Mouse (Mus musculus): ENCODE measurements around the gene Chrna9. TPM values are rescaled to one million over a fixed set of nuclear protein-coding genes. Genes with fewer than 3 reads are reported as not detected.
A peak's percentile ranks its signal among the peaks of the same experiment; 100 is the strongest.

The Chrna9 gene
- polyA plus RNA-seq, 2 experiments: 0.45 TPM; not detected in 1

DNA sequence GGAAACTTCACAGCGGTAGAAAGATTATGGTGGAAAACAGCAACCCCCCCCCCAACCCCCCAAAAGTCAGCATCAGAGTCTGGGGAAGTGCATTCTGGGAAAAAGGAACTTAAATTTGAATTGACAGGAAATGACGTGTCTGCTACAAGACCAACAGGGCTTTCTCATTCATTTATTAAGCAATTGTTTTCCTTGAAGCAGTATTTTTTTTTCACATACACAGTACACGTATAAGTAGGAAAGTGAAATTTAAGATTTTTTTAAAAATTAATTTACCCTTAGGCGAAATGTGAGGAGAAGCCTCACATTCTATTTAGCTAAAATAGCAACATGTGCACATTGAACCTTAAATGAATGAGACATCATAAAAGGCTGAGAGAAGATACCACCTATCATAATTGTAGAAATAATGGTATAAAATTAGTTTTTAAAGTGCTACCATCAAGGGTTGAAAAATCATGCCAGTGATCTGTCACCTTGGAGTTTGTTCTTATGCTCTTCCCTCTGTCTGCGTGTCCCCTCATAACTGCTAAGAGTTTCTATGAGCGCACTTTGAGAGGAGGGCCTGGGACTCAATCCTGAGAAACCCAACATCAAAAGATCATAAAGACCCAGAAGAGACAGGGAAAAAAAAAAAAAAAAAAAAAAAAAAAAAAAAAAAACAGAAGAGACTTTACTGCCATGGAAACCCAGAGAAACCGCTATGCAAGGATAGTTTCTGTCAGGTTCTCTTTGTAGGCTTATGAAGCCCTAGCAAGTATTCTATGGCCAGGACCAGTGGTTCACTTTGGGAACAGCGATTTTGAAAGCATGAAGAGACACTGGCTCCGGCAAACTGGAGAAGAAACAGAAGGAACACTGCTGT is 21.7 kb downstream of the Chrna9 start:
- no peak for DNase-seq (ENCODE audit: low spot score)
- no peak for TF ChIP-seq POLR2A (IDR thresholded peaks at IDR 0.05; ENCODE audit: borderline replicate concordance, extremely low read depth, insufficient read depth, insufficient read length)
- 72% methylated on average over 9 of the region's 9 CpGs for WGBS
- no peak overlapping the region; the same call in 1 of the 2 replicates for H3K9ac ChIP-seq (ENCODE audit: low read depth, low read length, severe bottlenecking)
- H3K27ac ChIP-seq (replicated peaks; ENCODE audit: low read depth, low read length): no peak overlapping the region
- no peaks in the 10 kb centered on the region for H3K27me3 ChIP-seq (ENCODE audit: control insufficient read depth, insufficient read depth, low read length)
- peak overlapping the region; percentile 33 for H3K4me3 ChIP-seq (replicated peaks; ENCODE audit: low read length)
- no peak for ATAC-seq (ENCODE audit: low FRiP score, low read depth)
- peak overlapping the region; percentile 52 for H3K4me2 ChIP-seq (replicated peaks; ENCODE audit: low read depth, low read length, severe bottlenecking)
- no peaks in the 10 kb centered on the region for H3K4me1 ChIP-seq (ENCODE audit: control insufficient read depth, insufficient read depth, low read length)
- H3K9me3 ChIP-seq (ENCODE audit: control insufficient read depth, low read length): no peaks in the 10 kb centered on the region
- H3K36me3 ChIP-seq (ENCODE audit: control insufficient read depth, insufficient read depth, low read length): no peaks in the 10 kb centered on the region

DNA sequence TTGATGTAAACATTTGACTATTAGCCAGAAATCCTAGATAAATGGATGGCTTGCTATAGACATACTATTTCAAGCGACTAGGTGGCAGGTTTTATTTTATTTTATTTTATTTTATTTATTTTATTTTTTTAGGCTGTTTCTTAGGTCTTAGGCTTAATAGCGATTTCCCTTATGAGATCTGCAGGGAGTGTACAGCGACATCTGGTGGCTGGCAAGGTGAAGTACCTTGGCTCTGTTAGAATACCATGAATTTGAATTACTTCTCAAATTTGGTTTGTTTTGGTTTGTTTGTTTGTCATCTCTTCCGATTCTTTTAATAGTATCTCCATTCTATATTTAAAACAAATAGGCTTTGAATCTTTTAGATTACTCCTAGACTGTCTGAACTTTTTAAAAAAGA is 23.9 kb downstream of the Chrna9 start:
- 6% methylated on average over 4 of the region's 4 CpGs for WGBS
- H3K27me3 ChIP-seq (ENCODE audit: control insufficient read depth, insufficient read depth, low read length): no peaks in the 10 kb centered on the region
- no peak overlapping the region for H3K4me2 ChIP-seq (replicated peaks; ENCODE audit: low read depth, low read length, severe bottlenecking)
- no peaks in the 10 kb centered on the region for H3K9me3 ChIP-seq (ENCODE audit: control insufficient read depth, low read length)
- DNase-seq (ENCODE audit: low spot score) (no peak), ATAC-seq (ENCODE audit: low FRiP score, low read depth) (no peak)
- H3K4me1 ChIP-seq (ENCODE audit: control insufficient read depth, insufficient read depth, low read length): no peaks in the 10 kb centered on the region
- no peak for TF ChIP-seq POLR2A (IDR thresholded peaks at IDR 0.05; ENCODE audit: borderline replicate concordance, extremely low read depth, insufficient read depth, insufficient read length)
- H3K9ac ChIP-seq (ENCODE audit: low read depth, low read length, severe bottlenecking): no peak overlapping the region
- H3K4me3 ChIP-seq (replicated peaks; ENCODE audit: low read length): no peak overlapping the region
- H3K27ac ChIP-seq (replicated peaks; ENCODE audit: low read depth, low read length): no peak overlapping the region
- H3K36me3 ChIP-seq (ENCODE audit: control insufficient read depth, insufficient read depth, low read length): no peaks in the 10 kb centered on the region

DNA sequence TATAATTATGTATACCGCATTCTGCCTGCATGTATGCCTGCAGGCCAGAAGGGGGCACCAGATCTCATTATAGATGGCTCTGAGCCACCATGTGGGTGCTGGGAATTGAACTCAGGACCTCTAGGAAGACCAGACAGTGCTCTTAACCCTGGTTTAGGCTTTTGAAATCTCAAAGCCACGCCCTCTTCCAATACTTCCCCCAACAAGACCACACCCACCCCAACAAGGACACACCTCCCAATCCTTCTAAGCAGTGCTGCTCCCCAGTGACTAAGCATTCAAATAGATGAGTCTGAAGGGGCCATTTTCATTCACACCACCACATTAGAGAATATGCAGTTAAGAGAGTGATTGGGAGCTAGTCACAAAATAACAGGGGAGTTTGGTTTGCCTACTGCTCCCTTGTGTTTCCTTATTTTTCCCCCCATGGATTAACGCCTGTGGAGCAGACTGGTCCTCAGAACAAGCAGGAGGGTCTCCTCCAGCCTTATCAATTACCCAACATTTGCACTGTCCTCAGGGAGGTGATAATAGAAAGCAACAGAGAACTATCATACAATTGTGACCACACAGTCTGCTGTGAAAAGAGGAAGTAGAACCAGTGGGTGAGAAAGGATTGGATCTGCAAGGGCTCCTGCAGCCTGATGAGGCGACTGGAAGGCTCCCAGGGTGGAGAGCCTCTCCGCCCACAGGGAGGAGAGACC is 25.3 kb downstream of the Chrna9 start:
- Histone ChIP-seq H3K27me3 (ENCODE audit: control insufficient read depth, insufficient read depth, low read length) (no peaks in the 10 kb centered on the region), H3K27ac (replicated peaks; ENCODE audit: low read depth, low read length) (no peak overlapping the region), H3K9ac (ENCODE audit: low read depth, low read length, severe bottlenecking) (no peak overlapping the region), H3K4me3 (replicated peaks; ENCODE audit: low read length) (no peak overlapping the region), H3K36me3 (ENCODE audit: control insufficient read depth, insufficient read depth, low read length) (no peaks in the 10 kb centered on the region), H3K4me2 (replicated peaks; ENCODE audit: low read depth, low read length, severe bottlenecking) (no peak overlapping the region), H3K4me1 (ENCODE audit: control insufficient read depth, insufficient read depth, low read length) (no peaks in the 10 kb centered on the region), H3K9me3 (ENCODE audit: control insufficient read depth, low read length) (no peaks in the 10 kb centered on the region)
- DNase-seq (ENCODE audit: low spot score) (no peak), ATAC-seq (ENCODE audit: low FRiP score, low read depth) (no peak)
- 77% methylated on average over 5 of the region's 5 CpGs for WGBS
- no peak for TF ChIP-seq POLR2A (IDR thresholded peaks at IDR 0.05; ENCODE audit: borderline replicate concordance, extremely low read depth, insufficient read depth, insufficient read length)

DNA sequence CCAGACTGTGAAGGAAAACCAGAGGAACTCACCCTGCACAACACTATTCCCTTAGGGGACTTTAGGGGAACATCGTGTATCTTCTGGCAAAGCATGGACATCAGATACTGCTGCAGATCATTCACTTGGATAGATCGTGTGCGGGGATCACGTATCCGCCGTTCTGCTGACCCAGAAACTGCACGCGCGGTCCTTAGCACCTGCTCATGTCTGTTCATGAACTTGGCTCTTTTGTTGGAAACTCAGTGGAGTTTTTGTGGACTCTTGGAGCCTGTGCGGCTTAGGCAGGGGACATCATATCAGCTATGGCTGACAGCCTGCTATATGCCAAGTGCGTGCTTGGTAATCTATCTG is 25.9 kb downstream of the Chrna9 start:
- TF ChIP-seq POLR2A (IDR thresholded peaks at IDR 0.05; ENCODE audit: borderline replicate concordance, extremely low read depth, insufficient read depth, insufficient read length): no peak
- ATAC-seq (ENCODE audit: low FRiP score, low read depth) (no peak), DNase-seq (ENCODE audit: low spot score) (no peak)
- H3K4me3 ChIP-seq (replicated peaks; ENCODE audit: low read length): no peak overlapping the region
- no peak overlapping the region for H3K27ac ChIP-seq (replicated peaks; ENCODE audit: low read depth, low read length)
- no peaks in the 10 kb centered on the region for H3K27me3 ChIP-seq (ENCODE audit: control insufficient read depth, insufficient read depth, low read length)
- 83% methylated on average over 11 of the region's 11 CpGs for WGBS
- no peak overlapping the region for H3K9ac ChIP-seq (ENCODE audit: low read depth, low read length, severe bottlenecking)
- H3K4me1 ChIP-seq (ENCODE audit: control insufficient read depth, insufficient read depth, low read length): peaks cover 2% of the 10 kb centered on the region; the same call in 1 of the 2 replicates
- no peaks in the 10 kb centered on the region for H3K9me3 ChIP-seq (ENCODE audit: control insufficient read depth, low read length)
- H3K4me2 ChIP-seq (replicated peaks; ENCODE audit: low read depth, low read length, severe bottlenecking): no peak overlapping the region
- no peaks in the 10 kb centered on the region for H3K36me3 ChIP-seq (ENCODE audit: control insufficient read depth, insufficient read depth, low read length)

DNA sequence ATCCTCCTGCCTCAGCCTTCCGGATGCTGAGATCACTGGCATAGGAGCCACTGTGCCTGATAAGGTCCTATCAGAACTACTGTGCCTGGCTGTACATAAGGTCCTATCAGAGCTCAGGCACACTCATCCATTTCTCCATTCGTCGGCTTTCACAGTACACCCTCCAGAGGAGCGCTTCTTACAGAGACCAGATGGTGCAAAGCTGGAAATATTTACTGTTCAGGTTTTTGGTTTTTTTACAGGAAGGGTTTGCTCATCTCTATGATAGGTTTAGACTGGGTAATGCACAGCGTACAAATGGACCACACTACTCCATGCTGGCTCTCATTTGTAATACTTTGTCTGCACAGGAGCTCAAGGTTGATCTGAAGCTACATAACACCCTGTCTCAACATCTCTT is 28.6 kb downstream of the Chrna9 start:
- no peak overlapping the region for H3K4me3 ChIP-seq (replicated peaks; ENCODE audit: low read length)
- no peaks in the 10 kb centered on the region for H3K9me3 ChIP-seq (ENCODE audit: control insufficient read depth, low read length)
- H3K27ac ChIP-seq (replicated peaks; ENCODE audit: low read depth, low read length): no peak overlapping the region
- H3K9ac ChIP-seq (ENCODE audit: low read depth, low read length, severe bottlenecking): no peak overlapping the region
- H3K4me2 ChIP-seq (replicated peaks; ENCODE audit: low read depth, low read length, severe bottlenecking): no peak overlapping the region
- WGBS: 91% methylated on average over 5 of the region's 5 CpGs
- DNase-seq (ENCODE audit: low spot score): no peak
- ATAC-seq (ENCODE audit: low FRiP score, low read depth): no peak
- no peaks in the 10 kb centered on the region for H3K27me3 ChIP-seq (ENCODE audit: control insufficient read depth, insufficient read depth, low read length)
- peaks cover 4% of the 10 kb centered on the region; the same call in 1 of the 2 replicates for H3K4me1 ChIP-seq (ENCODE audit: control insufficient read depth, insufficient read depth, low read length)
- no peaks in the 10 kb centered on the region for H3K36me3 ChIP-seq (ENCODE audit: control insufficient read depth, insufficient read depth, low read length)
- TF ChIP-seq POLR2A (IDR thresholded peaks at IDR 0.05; ENCODE audit: borderline replicate concordance, extremely low read depth, insufficient read depth, insufficient read length): no peak
